Mouse (Mus musculus) frontal cortex, postnatal 36 days (tissue): ENCODE data around the gene Ogfrl1.
A peak's percentile ranks its signal among the peaks of the same experiment; 100 is the strongest.
"Not testable (repeated sequence)": the region's sequence is repeated elsewhere in the genome, so short reads cannot be mapped to it uniquely, and the experiment has no call there.

Experiments used
- DNase-seq, 2 experiments: peaks; one replicate each; pipeline ENCODE4 v3.0.0; 2022; ENCODE audit warnings: low spot score in 2 of 2

Ogfrl1 gene

DNA sequence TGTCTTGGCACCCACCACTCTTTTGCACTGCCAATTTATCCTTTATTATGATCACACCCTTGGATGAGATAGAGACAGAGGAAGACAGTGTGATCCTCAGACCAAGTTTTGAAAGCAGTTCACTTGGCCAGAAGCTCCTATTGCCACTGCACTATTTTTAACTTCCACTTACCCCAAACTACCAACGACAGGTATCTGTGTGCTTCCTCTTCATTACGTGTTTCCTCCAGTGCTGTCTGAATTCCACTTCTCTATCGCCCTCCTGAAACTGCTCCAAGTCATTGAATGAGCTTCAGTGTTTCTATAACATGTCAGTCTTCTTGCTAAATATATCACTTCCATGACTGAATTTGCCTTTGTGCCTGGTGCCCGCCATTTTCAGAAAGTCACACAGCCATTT, at the start of gene Ogfrl1:
TSS of gene Ogfrl1 (minus strand) at position 150 of the 400 bp plus-strand sequence.
- no peak for DNase-seq

DNA sequence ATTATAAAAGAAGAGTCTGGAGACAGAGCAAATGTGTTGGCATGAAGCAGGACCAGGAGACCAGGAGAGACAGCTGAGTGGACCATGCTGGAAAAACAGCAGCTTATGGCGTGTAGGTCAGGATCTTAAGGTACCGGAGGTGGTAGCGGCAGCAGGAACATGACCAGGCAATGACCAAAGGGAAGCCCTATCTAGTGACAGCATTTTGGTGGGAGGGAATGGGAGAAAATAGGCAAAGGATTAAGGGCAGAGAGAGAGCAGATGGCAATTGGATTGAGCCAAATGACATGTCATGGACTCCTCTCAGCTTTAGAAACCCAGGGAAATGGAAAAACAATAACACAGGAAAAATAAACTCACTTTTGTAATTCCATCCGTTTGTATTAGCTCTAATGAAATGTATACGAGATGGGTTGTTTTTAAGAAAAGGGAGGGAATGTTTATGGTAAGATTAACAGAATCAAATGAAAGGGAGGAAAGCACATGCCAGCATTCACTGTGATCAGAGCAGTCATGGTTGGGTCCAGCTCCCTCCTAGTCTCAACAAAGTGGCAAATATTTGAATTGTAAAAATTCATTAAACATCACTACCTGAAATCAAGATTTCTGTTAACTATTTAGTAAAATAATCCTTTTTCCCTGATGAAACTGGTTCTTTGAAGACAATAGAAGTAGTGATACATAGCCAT, 48.3 kb upstream of the Ogfrl1 start:
- no peak for DNase-seq

DNA sequence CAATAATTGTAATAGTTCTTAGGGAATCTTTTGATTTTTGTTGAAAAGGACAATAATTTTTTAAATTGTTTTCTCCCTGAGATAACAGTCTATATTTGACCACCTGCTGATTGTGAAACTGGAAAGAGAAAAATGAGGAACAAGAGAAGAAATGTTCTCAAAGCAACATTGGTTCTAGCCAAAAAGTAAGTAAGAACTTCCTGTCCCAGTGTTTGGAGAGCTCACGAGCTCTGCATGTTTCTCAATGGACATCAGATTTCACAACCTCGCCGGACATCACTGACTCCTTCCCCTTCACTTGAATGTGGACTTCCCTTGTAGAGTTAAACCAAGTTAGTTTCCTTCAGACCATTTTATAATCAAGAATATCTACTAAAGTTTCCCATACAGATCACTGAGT, 36.0 kb upstream of the Ogfrl1 start:
- DNase-seq: no peak

DNA sequence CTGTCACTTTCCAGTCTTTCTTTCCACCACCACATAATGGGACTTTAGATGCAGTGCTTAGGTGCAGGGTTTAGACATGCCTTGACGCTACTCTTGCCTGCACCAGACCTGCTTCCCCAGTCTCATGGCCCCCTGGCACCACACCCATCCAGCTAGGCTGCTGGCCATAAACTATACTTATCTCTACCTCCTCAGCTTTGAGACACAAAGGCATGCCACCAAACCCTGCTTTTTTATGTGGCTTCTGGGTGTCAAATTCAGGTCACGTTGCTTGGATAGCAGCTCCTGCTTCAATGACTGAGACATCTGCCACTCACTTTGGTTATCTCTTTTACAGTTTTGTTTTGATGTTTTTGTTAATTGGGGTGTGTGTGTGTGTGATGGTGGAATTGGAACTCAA, 28.9 kb upstream of the Ogfrl1 start:
- no peak for DNase-seq

DNA sequence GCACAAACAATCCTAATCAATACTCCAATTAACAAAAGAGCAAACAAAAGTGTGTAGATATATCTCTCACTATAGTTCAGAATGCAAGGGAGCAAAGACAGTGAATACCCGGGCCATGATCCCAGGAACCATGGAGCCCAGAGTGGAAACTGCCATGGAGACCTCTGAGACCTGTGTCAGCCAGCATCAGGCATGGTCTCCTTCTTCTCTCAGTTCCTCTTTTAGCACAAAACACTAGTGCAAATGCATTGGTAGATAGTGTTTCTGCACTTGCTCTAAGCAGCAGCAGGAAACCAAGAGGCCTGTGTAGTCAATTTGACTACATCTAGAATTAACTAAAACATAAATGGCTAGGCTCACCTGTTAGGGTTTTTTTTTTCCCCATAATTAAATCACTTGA, 21.4 kb upstream of the Ogfrl1 start:
- no peak for DNase-seq

DNA sequence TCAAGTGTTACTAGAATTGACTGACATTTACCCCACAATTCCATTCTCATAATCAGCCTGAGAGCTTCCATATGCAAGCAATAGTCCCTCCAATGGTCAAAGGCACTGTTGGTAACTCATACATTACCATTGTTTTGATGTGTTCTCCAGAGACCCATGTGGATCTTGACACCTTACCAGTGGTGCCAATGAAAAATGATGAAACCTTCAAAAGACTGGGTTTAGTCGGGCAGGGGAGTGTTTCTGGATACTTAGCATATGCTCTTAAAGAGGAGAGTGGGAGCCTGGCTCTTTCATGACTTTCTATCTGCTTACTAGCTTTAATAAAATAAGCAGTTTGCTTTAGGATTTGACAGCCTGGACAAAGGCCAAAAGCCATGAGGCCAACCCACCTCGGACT, 20.5 kb upstream of the Ogfrl1 start:
- no peak for DNase-seq

DNA sequence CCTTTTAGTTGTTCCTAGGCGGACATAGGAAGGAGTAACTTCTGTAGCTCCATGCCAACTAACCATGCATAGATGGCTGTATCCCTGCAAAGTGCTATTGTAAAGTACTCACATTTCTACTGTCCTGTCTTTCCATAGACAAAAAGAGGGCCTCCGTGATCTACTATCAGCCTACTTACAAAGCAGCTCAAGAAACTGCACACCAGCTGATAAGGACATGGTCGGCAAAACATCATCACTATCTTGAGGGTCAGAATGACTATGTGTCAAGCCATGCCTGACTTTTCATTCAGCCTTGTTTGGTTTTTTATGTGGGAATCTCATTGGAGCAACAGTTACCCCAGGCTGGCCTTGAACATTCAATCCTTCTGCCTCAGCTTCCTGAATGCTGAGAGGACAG, 20.0 kb upstream of the Ogfrl1 start:
- DNase-seq: no peak

DNA sequence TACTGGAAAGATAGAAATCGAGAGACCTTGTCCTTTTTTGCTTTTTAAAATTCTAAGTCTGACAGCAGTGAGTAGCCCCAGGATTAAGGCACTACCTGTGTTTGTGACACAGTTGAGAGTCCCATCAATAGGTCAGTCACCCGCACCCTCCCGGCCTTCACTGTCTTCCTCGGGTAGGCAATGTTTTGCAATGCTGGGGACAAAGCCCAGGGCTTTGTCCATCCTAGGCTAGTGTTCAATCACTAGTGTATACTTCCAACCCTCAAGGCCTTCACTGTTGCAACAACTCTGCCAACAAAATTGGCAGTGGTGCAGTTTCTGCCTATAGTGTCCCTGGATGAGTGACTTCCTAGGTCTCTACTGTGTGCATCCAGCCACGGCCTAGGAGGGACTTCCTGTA, 14.0 kb upstream of the Ogfrl1 start:
- DNase-seq: no peak

DNA sequence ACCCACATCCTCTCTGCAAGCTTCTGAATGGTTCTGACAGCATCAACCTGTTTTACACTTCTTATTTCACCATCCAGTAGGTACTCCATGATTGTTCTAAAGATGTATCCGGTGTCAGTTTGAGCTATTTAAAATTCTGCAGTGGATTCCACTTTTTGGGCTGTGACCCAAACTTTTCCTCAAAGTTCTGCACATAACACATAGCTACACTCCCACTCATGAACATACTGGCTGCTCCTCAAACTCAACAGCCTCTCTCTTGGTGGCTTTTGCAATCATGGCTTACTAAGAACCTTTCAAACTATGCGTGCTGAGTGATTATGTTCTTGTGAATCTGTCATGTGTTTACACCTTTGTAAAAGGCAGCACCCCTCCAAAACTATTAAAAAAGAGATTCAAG, 12.4 kb upstream of the Ogfrl1 start:
- DNase-seq: peak; percentile 10 to 30

DNA sequence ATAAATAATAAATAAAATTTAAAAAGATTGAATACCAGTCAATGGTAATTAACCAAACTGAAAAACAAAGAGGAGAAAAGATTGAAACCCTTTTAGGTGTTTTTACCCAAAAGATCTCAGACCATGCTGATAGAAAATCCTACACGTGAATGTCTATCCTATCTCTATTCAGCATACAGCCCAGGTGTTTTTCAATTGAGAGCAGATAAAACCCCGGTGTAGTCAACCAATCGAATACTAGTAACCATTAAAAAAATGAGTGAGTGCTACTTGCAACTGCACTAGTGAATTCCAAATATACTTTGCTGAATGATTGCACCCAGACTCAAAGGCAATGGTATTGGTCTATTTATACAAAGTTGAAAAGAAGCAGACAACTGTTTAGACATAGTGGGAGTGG, 4.8 kb upstream of the Ogfrl1 start:
- no peak for DNase-seq

DNA sequence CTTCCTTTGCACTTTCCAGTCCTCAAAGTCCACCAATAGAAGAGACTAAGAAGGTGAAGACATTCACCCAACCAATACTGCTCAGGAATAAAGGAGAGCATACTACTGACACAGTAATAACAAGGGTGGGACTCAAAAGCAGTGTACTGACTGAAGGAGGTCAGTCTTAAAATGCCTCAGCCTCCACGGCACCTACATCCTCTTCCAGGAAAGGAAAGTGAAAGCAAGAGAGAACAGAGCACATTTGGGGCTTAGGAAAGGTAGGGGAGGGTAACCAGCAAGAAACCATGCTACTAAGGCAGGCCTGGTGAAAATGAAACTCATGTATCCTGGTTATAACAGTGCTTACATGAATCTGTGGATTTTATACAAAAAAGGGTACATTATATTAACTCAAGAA, 2.0 kb upstream of the Ogfrl1 start:
- no peak for DNase-seq

DNA sequence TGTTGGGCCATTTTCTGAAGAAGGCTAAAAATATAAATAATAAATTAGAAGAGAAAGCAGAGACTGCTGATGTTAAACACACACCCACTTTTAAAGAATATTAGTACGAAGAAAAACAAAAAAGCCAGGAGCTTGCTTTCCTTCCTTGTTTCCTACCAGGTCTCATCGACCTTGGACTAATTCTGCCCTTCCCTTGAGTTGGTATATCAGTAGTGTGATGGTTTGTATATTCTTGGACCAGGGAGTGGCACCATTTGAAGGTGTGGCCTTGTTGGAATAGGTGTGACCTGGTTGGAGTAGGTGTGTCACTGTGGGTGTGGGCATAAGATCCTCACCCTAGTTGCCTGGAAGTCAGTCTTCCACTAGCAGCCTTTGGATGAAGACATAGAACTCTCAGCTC, 3.2 kb downstream of the Ogfrl1 start:
- DNase-seq: not testable (repeated sequence)

DNA sequence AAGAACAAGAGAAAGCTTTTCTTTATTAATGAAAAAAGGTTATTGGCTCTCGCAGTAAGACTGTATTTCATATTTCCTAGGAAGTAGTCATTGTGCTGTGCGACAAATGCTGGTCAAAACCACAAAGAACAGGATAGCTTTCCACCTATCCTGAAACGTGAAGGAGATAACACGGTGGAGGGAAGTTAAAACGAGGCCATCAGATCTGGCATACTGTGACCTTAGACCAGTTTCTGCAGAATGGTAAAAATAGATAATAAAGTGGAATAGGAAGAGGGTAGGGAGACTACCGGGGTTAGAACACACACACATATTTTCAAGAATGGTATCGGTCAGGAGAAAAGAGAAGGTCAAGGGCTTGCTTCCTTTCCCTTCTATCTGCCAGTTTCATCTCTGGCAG, 5.8 kb downstream of the Ogfrl1 start:
- DNase-seq: no peak

DNA sequence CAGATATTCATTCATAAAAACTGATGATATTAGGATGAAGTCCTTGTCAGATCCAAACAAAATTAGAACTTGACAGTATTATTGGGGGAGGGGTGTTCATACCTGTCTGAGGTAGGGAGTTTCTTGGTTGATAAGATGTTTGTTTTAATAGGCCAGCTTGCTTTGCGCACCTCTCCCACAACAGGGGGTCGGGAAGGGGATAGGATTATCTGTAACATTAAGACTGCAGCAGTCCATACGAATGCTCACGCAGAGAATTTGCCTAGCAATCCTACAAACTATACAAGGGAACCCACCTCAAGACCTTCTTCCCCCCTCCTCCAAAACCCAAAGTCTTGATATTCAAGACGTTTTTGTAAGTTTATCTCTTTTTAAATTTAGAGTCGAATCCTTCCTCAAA, 13.2 kb downstream of the Ogfrl1 start:
- no peak for DNase-seq

DNA sequence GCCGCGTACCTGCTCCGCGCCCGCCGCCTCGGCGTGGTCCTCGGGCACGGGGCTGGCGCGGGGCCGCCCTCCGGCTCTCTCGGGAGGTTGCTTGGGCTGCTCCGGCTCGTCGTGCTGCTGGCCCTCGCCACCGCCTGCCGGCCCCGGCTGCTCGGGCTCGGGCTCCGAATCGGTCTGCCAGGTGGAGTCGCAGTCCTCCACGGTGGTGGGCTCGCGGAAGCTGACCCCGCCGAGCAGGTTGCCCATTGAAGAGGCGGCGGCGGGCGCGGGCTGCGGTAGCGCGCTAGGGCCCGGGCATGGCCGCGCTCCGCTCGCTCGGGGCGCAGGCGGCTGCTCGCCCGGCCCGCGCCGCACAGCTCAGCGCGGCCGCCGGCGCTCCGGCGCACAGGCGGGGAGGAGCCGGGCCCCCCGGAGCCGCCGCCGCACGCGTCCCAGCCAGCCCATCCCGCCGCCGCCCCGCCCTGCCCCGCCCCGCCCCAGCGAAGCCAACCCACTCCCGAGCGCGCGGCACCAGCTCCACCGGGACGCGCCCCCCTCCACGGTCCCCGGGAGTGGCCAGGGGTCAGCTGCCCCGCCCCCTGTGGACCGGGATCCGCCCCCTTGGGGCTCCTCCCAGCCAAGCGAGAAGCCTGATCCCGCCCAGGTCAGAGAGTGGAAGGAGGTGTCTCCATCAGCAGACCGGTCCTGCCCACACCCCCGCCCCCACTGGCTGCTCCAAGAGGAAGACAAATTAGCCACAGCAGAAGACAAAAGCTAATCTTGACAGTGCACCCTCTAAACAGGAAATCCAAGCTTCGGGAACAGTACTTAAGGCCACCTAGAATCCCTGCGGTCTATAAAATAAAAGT, 14.5 kb downstream of the Ogfrl1 start:
- peak; percentile 91 to 93 for DNase-seq

DNA sequence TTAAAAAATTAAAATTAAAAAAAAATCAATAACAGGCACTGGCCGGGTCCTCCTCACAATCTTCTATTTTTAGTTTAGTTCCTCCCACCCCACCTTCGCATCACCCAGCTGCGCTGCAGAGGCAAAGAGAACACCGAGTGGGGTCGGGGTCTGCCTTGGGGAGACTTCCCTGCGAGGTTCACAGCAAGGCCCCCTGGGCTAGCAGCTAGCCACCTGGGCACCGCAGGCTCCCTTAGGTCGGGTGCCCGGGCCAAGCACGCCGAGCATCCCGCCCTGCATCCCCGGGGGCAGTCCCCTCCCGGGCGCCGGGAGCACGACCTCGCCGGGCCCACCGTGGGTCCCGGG, 15.1 kb downstream of the Ogfrl1 start:
- peak; percentile 16 to 24 for DNase-seq

DNA sequence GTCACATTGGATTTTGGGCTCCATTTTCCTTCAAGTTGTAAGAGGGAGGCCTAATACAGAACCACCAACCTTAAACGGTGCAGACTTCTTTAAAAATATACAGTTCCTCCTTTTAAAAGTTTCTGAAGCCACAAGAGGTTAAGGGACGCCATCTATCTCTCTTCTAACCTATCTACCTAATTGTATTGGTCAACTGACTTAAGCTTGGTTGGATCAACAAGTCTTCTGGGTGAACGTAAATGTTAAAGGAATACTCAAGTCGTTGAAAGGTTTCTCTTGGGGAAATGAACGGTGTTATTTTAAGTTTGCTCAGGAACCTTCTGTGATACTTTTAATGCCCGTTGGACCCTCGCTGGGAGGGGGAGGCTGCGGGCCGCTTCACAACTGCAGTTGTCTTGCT, 15.5 kb downstream of the Ogfrl1 start:
- DNase-seq: no peak

DNA sequence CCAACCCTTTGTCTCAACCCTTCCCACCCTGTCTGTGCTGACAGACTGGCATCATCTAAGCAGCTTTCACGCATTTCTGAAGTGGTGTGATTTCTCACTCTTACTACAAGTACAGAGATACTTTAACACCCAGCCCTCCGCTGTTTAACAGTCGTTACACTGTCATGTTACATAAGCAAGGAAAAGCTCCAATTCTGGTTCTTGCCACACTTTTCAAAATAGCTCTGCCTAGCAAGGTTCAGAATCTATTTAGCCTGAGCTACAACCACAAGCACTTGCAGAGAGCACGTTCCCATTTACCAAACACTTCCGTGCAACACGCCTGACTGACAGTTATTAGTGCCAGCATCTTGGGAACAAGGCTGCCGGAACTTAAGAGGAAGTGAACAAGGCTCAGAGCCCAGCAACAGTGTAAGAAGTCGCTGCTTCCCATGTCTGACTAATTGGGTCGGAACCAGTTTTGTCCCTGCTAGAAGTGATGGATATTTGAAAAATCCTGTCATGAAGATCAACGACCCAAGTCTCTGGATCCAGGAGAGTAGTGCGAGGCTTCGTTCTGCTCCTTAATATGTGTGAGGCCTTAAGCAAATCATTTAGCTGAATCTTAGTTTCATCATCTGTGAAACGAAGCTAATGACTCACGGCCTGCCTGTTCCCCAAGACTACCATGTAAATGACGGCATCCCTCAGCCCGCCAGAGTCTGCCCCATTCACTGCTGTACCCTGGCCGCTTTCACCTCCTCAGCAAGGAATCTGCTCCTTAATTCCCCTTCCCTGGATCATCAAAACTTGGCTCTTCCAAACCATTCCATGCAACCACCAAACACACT, 17.4 kb downstream of the Ogfrl1 start:
- peak; percentile 43 to 53 for DNase-seq

DNA sequence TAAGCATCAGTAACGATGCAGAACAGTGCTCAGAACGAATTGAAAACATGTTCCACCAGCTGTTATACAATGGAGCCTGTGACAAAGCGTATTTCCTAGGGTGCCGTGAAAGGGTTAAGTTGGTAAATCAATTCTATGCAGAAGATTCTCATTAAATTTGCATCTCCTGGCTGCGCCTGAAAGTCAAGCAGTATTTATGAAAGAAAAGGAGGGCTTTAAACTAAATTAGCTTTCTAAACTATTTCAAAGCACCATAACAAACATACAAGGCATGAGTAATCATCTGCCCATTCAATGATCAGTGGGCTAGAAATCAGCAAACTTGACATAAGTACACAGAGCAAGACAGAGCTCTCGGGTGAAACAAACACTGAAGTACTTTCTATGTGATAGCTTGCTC, 18.3 kb downstream of the Ogfrl1 start:
- peak in 1 of 2 experiments; percentile 16 for DNase-seq

DNA sequence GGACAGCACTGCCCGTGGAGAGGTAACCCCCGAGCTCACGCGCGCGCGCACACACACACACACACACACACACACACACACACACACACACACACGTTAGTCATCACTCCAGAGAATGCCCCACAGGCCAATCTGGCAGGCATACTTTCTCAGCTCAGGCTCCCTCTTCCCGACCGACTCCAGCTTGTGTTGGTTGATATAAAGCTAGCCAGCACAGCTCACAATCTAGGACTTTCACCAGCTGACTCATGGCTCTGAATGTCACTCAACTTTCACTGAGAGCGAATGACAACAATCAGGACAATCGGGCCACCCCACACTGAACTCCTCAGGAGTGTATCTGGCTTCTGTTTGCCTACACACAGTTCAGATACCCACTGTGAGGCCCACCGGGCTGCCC, 20.0 kb downstream of the Ogfrl1 start:
- DNase-seq: no peak

DNA sequence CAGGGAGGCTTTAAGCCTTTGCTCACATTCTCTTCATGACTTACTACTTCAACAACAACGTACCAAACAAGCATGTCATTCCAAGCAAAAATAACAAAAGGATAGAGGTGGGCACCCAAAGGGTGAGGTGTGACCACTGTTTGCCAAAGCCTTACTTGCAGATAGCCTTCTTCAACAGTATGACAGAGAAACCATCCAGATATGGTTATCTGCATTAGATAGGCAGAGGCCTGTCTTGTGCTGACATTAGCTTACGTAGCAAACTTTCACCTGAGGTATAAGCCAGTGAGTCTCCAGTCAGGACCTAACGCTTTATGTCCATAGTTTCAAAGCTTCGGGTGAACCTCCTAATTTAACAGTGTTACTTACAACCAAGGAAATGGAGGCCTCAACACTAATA, 23.4 kb downstream of the Ogfrl1 start:
- DNase-seq: no peak

DNA sequence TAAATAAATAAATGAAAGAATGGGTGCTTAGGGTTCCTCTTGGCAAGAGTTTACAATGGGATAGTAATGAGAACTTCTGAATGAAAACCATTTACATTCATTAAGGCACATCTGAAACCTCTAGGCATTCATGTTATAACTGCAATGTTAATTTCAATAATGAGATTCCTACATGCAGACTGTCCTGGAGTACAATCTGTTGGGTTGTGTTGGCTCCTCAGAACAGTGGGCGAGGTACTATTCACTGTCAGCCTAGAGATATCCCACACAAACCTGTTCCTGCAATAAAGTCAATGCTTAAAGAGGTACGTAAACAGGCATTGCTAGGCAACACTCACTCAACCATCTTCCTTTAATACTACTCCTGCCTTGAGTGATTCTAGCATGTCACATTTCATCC, 32.0 kb downstream of the Ogfrl1 start:
- no peak for DNase-seq

DNA sequence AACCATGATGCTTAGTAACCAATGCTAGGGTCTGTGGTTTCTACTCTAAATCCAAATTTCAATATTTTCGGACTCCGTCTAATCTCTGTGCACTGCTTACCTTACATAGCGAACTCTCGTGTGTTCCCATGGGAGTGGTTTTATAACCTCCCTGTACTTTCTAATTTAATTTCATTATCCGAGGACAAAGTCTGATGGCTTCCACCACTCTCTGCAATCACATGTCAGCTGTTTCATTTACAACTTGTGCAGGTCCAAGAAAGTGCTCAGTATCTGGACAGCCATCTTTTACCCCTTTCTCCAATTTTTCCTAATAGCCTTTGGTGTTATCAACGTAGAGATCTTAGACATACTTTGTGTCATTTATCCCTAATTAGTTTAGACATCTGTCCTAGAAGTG, 44.7 kb downstream of the Ogfrl1 start:
- no peak for DNase-seq
